Mouse (Mus musculus): Measurements from ENCODE around the gene Tmem119.

GRCm38 (mm10) chr5:113748556-113749331 lies 51.6 kb downstream of the Tmem119 start:
- TF ChIP-seq CTCF (IDR thresholded peaks at IDR 0.05) (no peak), EP300 (IDR thresholded peaks at IDR 0.05) (no peak)
